Mouse (Mus musculus) ES-E14 (cell line): ENCODE measurements around the gene Anapc4.

ENCODE experiments used
- MAFK ChIP-seq: IDR thresholded peaks from 2 replicates; pipeline ENCODE4 v1.6.1; 2014; ENCODE audit warnings: mild to moderate bottlenecking, low read depth, low read length, inconsistent platforms; ENCODE audit not compliant: insufficient read depth
- ZC3H11A ChIP-seq: IDR thresholded peaks from 2 replicates; pipeline ENCODE4 v1.6.1; 2012; ENCODE audit warnings: low read depth, mild to moderate bottlenecking, inconsistent platforms, low read length, borderline replicate concordance
- ZNF384 ChIP-seq: IDR thresholded peaks from 2 replicates; pipeline ENCODE4 v1.6.1; 2012; ENCODE audit warnings: low read depth, low read length, inconsistent platforms

- TF ChIP-seq ZC3H11A (no peak), MAFK (no peak), ZNF384 (no peak)
These were observed 58.4 kb downstream of the Anapc4 start for GRCm38 (mm10) chr5:52891949-52892835.
